Mouse (Mus musculus): ENCODE results near the gene Krtap4-16. TPM values are rescaled to one million over a fixed set of nuclear protein-coding genes. Genes with fewer than 3 reads are reported as not detected.

Krtap4-16 gene
- not detected in 2 replicates for total RNA-seq (2023)

DNA sequence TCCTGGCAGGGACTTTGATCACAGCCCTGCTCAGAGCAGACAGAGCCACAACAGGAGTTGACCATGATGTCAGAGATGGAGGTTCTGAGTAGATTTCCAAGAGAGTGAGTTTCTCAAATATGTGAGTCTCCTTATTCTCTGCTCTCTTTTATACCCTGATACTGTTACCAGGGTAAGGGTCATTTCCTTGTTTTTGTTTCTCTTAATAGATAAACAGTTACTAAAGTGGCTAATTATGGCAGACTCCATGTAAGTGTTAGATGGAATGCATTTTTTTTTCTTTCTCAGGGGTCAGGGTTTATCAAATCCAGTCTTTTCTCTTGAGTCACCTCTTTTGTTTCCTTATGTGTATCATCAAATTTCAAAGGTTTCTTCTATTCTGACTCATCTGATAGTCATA, at the start of gene Krtap4-16:
Gene Krtap4-16, minus strand, starts transcription at position 101 of the 400 bp plus-strand sequence.

DNA sequence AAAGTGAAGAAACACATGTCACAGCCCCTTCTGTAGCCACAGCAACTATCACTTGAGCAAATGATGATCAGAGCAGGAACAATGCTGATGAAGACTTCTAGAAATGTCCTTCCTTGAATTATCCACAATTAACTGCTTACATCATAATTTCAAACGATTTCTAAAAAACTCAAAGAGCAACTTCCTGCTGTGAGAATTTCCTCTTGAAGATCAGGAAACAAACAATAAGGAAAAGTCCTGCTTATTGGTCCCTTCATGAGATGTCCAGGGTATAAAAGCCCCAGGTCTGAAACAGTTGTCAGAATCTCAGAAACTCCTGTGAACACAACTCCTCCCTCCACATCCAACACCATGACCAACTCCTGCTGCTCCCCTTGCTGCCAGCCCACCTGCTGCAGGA, 27.5 kb upstream of the Krtap4-16 start, which contains the start of gene Gm11567:
Gene Gm11567, plus strand, starts transcription at position 301 of the 400 bp plus-strand sequence.

DNA sequence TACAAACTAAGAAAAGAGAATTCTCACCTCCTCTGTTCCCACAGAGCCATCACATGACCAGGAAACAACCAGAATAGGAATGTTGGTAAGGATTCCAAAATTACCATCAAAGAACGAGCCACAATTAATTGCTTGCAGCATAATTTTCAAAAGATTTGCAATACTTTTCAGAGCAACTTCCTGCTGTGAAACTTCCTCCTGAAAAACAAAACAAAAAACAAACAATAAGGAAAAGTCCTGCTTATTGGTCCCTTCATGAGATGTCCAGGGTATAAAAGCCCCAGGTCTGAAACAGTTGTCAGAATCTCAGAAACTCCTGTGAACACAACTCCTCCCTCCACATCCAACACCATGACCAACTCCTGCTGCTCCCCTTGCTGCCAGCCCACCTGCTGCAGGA, 21.7 kb upstream of the Krtap4-16 start, which contains the start of gene Krtap9-1:
Gene Krtap9-1, plus strand, starts transcription at position 301 of the 400 bp plus-strand sequence.

DNA sequence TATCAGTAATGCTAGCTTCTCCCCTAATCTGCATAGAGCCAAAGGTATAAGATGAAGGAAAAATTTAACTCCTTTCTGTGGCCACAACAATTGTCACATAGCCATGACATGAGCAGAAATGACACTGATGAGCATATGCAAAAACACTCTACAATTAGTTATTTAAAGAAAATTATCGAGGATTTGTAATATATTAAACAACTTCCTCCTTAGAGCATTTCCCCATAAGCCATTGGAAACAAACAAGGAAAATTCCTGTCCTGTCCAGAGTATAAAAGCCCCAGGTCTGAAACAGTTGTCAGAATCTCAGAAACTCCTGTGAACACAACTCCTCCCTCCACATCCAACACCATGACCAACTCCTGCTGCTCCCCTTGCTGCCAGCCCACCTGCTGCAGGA, 12.8 kb upstream of the Krtap4-16 start, which contains the start of gene Gm11559:
Gene Gm11559, plus strand, starts transcription at position 301 of the 400 bp plus-strand sequence.

DNA sequence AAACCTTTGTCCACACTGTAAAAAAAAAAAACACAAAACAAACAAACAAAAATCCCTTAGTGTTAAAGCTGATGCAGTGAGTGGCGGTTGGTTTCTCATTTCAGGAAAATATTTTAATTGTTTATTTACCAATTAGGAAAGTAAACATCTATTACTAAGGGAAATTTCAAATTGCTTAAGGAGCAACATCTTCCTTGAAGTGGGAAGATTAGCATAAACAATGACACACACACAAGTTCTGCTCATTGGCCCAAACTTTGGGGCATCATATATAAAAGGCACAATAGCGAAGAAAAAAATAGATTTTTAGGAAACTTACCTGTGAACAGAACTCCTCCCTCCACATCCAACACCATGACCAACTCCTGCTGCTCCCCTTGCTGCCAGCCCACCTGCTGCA, 6.2 kb upstream of the Krtap4-16 start, which contains the start of gene Gm11568:
Gene Gm11568, plus strand, starts transcription at position 301 of the 400 bp plus-strand sequence.

DNA sequence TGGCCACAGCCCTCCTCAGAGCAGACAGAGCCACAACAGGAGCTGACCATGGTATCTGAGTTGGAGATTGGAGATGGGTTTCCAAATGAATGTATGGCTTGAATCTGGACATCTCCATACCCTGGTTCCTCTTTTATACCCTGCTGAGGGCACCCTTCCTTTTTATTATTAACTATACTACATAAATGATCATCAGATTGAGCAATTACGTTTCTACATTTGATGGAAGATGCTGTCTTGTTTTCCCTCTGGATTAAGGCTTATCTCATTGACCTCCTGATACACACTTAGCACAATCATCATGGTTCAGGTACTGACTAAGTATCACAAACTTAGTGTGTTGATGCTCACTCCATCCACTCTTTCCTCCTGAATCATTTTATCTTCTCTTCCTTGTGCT, 13.4 kb downstream of the Krtap4-16 start, which contains the start of gene 2300003K06Rik:
Gene 2300003K06Rik, minus strand, starts transcription at position 101 of the 400 bp plus-strand sequence.

DNA sequence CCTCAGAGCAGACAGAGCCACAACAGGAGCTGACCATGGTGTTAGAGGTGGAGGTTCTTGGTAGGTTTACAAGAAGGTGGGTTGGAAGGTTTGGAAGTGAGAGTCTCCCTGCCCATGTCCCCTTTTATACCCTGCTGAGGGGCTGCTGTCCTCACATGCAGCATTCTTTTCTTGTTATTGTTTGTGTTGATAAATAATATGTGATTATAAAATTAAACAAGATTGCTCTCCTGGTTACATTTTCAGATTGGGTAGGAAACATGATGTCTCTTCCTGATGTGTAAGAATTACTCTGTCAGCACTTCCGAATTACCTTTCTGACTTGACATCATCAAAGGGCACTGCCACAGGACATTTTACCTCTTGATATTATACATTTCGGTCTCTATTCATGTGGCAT, 35.8 kb downstream of the Krtap4-16 start, which contains the start of gene Gm11564:
Gene Gm11564, minus strand, starts transcription at position 101 of the 400 bp plus-strand sequence.

DNA sequence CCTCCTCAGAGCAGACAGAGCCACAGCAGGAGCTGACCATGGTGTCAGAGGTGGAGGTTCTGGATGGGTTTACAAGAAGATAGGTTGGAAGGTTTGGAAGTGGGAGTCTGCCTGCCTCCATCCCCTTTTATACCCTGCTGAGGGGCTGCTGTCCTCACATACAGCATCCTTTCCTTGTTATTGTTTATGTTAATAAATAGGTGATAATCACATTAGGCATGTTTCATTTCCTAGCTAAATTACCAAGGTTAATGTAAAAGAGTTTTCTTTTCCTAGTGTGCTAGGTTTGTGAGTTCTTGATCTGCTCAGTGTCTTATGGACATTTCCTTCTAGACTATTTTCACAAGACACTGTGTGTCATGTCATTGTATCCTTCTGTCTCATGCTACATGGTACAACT, 41.6 kb downstream of the Krtap4-16 start, which contains the start of gene Krtap4-13:
Gene Krtap4-13, minus strand, starts transcription at position 101 of the 400 bp plus-strand sequence.

DNA sequence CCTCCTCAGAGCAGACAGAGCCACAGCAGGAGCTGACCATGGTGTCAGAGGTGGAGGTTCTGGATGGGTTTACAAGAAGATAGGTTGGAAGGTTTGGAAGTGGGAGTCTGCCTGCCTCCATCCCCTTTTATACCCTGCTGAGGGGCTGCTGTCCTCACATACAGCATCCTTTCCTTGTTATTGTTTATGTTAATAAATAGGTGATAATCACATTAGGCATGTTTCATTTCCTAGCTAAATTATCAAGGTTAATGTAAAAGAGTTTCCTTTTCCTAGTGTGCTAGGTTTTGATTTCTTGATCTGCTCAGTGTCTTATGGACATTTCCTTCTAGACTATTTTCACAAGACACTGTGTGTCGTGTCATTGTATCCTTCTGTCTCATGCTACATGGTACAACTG, 47.1 kb downstream of the Krtap4-16 start, which contains the start of gene Gm11554:
Gene Gm11554, minus strand, starts transcription at position 101 of the 400 bp plus-strand sequence.

Other genes starting within 250 kb of the Krtap4-16 start
- gene Gm11938, start 248.3 kb downstream of the Krtap4-16 start, total RNA-seq (2023) = not detected in 2 replicates
- not detected in 2 replicates for gene Gm11937, start 241.4 kb downstream of the Krtap4-16 start, total RNA-seq (2023)
- gene Krtap2-4, start 236.8 kb downstream of the Krtap4-16 start, total RNA-seq (2023) = not detected in 2 replicates
- not detected in 2 replicates for gene Gm11562, start 231.2 kb downstream of the Krtap4-16 start, total RNA-seq (2023)
- not detected in 2 replicates for gene Krtap4-1, start 223.4 kb downstream of the Krtap4-16 start, total RNA-seq (2023)
- gene Krtap4-2, start 216.5 kb downstream of the Krtap4-16 start, total RNA-seq (2023) = not detected in 2 replicates
- not detected in 2 replicates for gene Krtap4-7, start 207.5 kb downstream of the Krtap4-16 start, total RNA-seq (2023)
- not detected in 2 replicates for gene Gm11555, start 201.4 kb downstream of the Krtap4-16 start, total RNA-seq (2023)
- not detected in 2 replicates for gene Gm11563, start 192.6 kb downstream of the Krtap4-16 start, total RNA-seq (2023)
- not detected in 2 replicates for gene Krtap4-6, start 185.6 kb downstream of the Krtap4-16 start, total RNA-seq (2023)
- gene Gm14190, start 160.9 kb downstream of the Krtap4-16 start, total RNA-seq (2023) = not detected in 2 replicates
- gene Gm14180, start 117.3 kb downstream of the Krtap4-16 start, total RNA-seq (2023) = not detected in 2 replicates
- not detected in 2 replicates for gene Gm11595, start 78.7 kb downstream of the Krtap4-16 start, total RNA-seq (2023)
- not detected in 2 replicates for gene Krtap4-8, start 70.9 kb downstream of the Krtap4-16 start, total RNA-seq (2023)
- not detected in 2 replicates for gene Krtap4-9, start 66.4 kb downstream of the Krtap4-16 start, total RNA-seq (2023)
- gene Gm11596, start 58.1 kb downstream of the Krtap4-16 start, total RNA-seq (2023) = not detected in 2 replicates
- gene Gm11569, start 52.7 kb downstream of the Krtap4-16 start, total RNA-seq (2023) = not detected in 2 replicates
- gene Gm11554, start 47.2 kb downstream of the Krtap4-16 start, total RNA-seq (2023) = not detected in 2 replicates
- not detected in 2 replicates for gene Krtap4-13, start 41.7 kb downstream of the Krtap4-16 start, total RNA-seq (2023)
- not detected in 2 replicates for gene Gm11564, start 35.9 kb downstream of the Krtap4-16 start, total RNA-seq (2023)
- gene 2300003K06Rik, start 13.5 kb downstream of the Krtap4-16 start, total RNA-seq (2023) = not detected in 2 replicates
- not detected in 2 replicates for gene Gm11568, start 6.3 kb upstream of the Krtap4-16 start, total RNA-seq (2023)
- gene Gm11559, start 12.9 kb upstream of the Krtap4-16 start, total RNA-seq (2023) = not detected in 2 replicates
- not detected in 2 replicates for gene Krtap9-1, start 21.8 kb upstream of the Krtap4-16 start, total RNA-seq (2023)
- not detected in 2 replicates for gene Gm11567, start 27.6 kb upstream of the Krtap4-16 start, total RNA-seq (2023)
- gene Krtap31-1, start 56.3 kb upstream of the Krtap4-16 start, total RNA-seq (2023) = not detected in 2 replicates
- gene Gm11565, start 63.1 kb upstream of the Krtap4-16 start, total RNA-seq (2023) = not detected in 2 replicates
- not detected in 2 replicates for gene Krtap31-2, start 84.7 kb upstream of the Krtap4-16 start, total RNA-seq (2023)
- gene Krtap9-5, start 96.9 kb upstream of the Krtap4-16 start, total RNA-seq (2023) = not detected in 2 replicates
- gene Krtap29-1, start 127.4 kb upstream of the Krtap4-16 start, total RNA-seq (2023) = not detected in 2 replicates
- gene Krtap16-1, start 135.0 kb upstream of the Krtap4-16 start, total RNA-seq (2023) = not detected in 2 replicates
- not detected in 2 replicates for gene Krtap17-1, start 142.4 kb upstream of the Krtap4-16 start, total RNA-seq (2023)
- not detected in 2 replicates for gene Krt33a, start 164.6 kb upstream of the Krtap4-16 start, total RNA-seq (2023)
- gene Krt33b, start 178.3 kb upstream of the Krtap4-16 start, total RNA-seq (2023) = not detected in 2 replicates
- gene Krt34, start 189.9 kb upstream of the Krtap4-16 start, total RNA-seq (2023) = not detected in 2 replicates
- not detected in 2 replicates for gene Krt31, start 198.9 kb upstream of the Krtap4-16 start, total RNA-seq (2023)
- gene Krt32, start 236.6 kb upstream of the Krtap4-16 start, total RNA-seq (2023) = not detected in 2 replicates
- gene Krt35, start 244.6 kb upstream of the Krtap4-16 start, total RNA-seq (2023) = not detected in 2 replicates